Comparison of ENCODE assay signal across 11 mouse cellular contexts in the genomic region with DNA sequence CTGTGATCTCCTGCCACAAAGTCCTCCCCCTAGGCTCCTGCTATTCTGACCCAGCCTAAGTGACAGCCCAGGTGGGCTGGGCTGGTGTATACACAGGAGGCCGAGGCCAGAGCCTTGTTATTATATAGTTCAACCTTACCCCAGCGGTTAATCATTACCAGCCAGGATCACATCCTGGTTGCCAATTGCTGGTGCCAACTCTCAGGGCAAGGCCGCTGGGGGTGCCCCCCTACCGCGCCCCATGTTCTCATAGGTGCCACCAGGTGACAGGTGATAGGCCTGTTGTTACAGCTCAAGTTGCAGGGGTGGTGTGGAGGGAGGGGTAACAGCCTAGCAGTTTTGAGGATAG. TPM values are rescaled to one million over a fixed set of nuclear protein-coding genes. Genes with fewer than 3 reads are reported as not detected.
DNase-seq lines count a peak whose midpoint lies in the region; ATAC-seq and TF ChIP-seq lines count a peak whose summit lies in the region.
"Had no signal": no experiment of that assay in that cellular context is flagged by ENCODE, and none has a peak within 500 bp of the region (broad histone marks: within the 10 kb centered on the region; RNA-seq: fewer than 3 reads in every experiment).

No protein-coding gene starts in this region.

- DNase-seq in adrenal gland, postnatal 10 days: peak; percentile 14
- DNase-seq in adrenal gland, adult 18-20 months (ENCODE audit: low spot score in 2 of 2): no peak
- DNase-seq in urinary bladder, postnatal 14 days (ENCODE audit: low spot score): peak; percentile 58
- no peak for DNase-seq in urinary bladder, postnatal 25 days (ENCODE audit: low spot score)
- no peak for DNase-seq in spleen, postnatal 10 days (ENCODE audit: low spot score in 2 of 2)
- no peak for DNase-seq in thymus, adult 2 months
- DNase-seq in left cerebral cortex, postnatal 14 days (ENCODE audit: low spot score in 2 of 2): no peak
- DNase-seq: cerebellum, adult 8-10 months had no signal

- H3K9ac ChIP-seq in liver, embryonic 16.5 days (ENCODE audit: low read depth, low read length): no peak overlapping the region

- intact Hi-C loops in left cerebral cortex, postnatal 14 days (cut with DNase I): no loop called here

- no peaks in the 10 kb centered on the region for H3K9me3 ChIP-seq in liver, embryonic 16.5 days (replicated peaks; ENCODE audit: control insufficient read depth, low read length)

- WGBS in liver, embryonic 16.5 days (ENCODE audit: insufficient replicate concordance): 76% methylated on average over 5 of the region's 5 CpGs
- WGBS in thymus, adult 2 months: 97% methylated on average over 5 of the region's 5 CpGs

- peaks cover 9% of the 10 kb centered on the region for H3K36me3 ChIP-seq in liver, embryonic 16.5 days (ENCODE audit: control insufficient read depth, insufficient read depth)
- peaks cover 17% of the 10 kb centered on the region for H3K36me3 ChIP-seq in thymus, adult 2 months (ENCODE audit: control insufficient read depth, insufficient read depth, low read length)

- H3K4me1 ChIP-seq in liver, embryonic 16.5 days (ENCODE audit: control insufficient read depth, low read depth, low read length): peaks cover 33% of the 10 kb centered on the region
- H3K4me1 ChIP-seq in thymus, adult 2 months (replicated peaks; ENCODE audit: control insufficient read depth, insufficient read depth, low read length): no peaks in the 10 kb centered on the region

- no peak for TF ChIP-seq CTCF in thymus, adult 2 months (IDR thresholded peaks at IDR 0.05; ENCODE audit: borderline replicate concordance, control insufficient read depth, extremely low read depth, insufficient read depth, low read length, poor library complexity)

- no peak overlapping the region for H3K4me2 ChIP-seq in liver, embryonic 16.5 days (ENCODE audit: low read depth, low read length)

- TF ChIP-seq POLR2A in thymus, adult 2 months (IDR thresholded peaks at IDR 0.05; ENCODE audit: control insufficient read depth, extremely low read depth, insufficient read depth, low read length, poor library complexity): no peak

- no peak overlapping the region for H3K27ac ChIP-seq in liver, embryonic 16.5 days (ENCODE audit: low read length)
- no peak overlapping the region for H3K27ac ChIP-seq in thymus, adult 2 months (ENCODE audit: control insufficient read depth, insufficient read depth, low read length)

- peak; percentile 25; the same call in 1 of the 2 replicates for ATAC-seq in liver, embryonic 16.5 days (ENCODE audit: low read depth)
- ATAC-seq: inflammation-experienced regulatory T-cells, adult 6 months had no signal

- H3K27me3 ChIP-seq in liver, embryonic 16.5 days (ENCODE audit: control insufficient read depth, insufficient read depth, low read depth, low read length): no peaks in the 10 kb centered on the region
- no peaks in the 10 kb centered on the region for H3K27me3 ChIP-seq in thymus, adult 2 months (ENCODE audit: control insufficient read depth, insufficient read depth, low read length)

- no peak overlapping the region for H3K4me3 ChIP-seq in liver, embryonic 16.5 days (ENCODE audit: low read depth, low read length)
- H3K4me3 ChIP-seq in thymus, adult 2 months (ENCODE audit: control insufficient read depth, insufficient read depth, low read length): no peak overlapping the region
- H3K4me3 ChIP-seq: myocyte had no signal

RNA-seq across cellular contexts. Expression of a gene that starts 14.3 kb away (rescaled TPM):
- 1 to 10 TPM in 1 of 2 experiments, under 1 TPM in 1; 0.91 to 1.2 TPM for total RNA-seq in adrenal gland, postnatal 10 days (2021)
- total RNA-seq in adrenal gland, adult 18-20 months (2021): not detected
- polyA plus RNA-seq in liver, embryonic 16.5 days (2015; fragmentation: Nextera tagmentation; extraction: Ambion mirVana): 0.34 and 1.5 TPM in 2 replicates
- polyA plus RNA-seq in thymus, adult 2 months (2012; rRNA removed): 5.4 and 6.1 TPM in 2 replicates
- total RNA-seq in left cerebral cortex, postnatal 14 days (2021): under 1 TPM; 0.13 to 0.17 TPM
- polyA plus RNA-seq: inflammation-experienced regulatory T-cells, adult 6 months had no signal

RNA-seq across cellular contexts. Expression of a gene that starts 20.0 kb away (rescaled TPM):
- 10 to 100 TPM; 12.7 to 14.0 TPM for total RNA-seq in adrenal gland, postnatal 10 days (2021)
- 1 to 10 TPM; 5.8 to 8.0 TPM for total RNA-seq in adrenal gland, adult 18-20 months (2021)
- polyA plus RNA-seq in liver, embryonic 16.5 days (2015; fragmentation: Nextera tagmentation; extraction: Ambion mirVana): 14.4 and 15.6 TPM in 2 replicates
- 54.5 and 68.6 TPM in 2 replicates for polyA plus RNA-seq in thymus, adult 2 months (2012; rRNA removed)
- 1 to 10 TPM; 2.8 to 3.4 TPM for total RNA-seq in left cerebral cortex, postnatal 14 days (2021)

RNA-seq across cellular contexts. Expression of a gene that starts 29.3 kb away (rescaled TPM):
- 10 to 100 TPM; 13.8 to 19.4 TPM for total RNA-seq in adrenal gland, postnatal 10 days (2021)
- 10 to 100 TPM; 15.5 to 20.3 TPM for total RNA-seq in adrenal gland, adult 18-20 months (2021)
- 10.2 and 12.4 TPM in 2 replicates for polyA plus RNA-seq in liver, embryonic 16.5 days (2015; fragmentation: Nextera tagmentation; extraction: Ambion mirVana)
- polyA plus RNA-seq in thymus, adult 2 months (2012; rRNA removed): 31.6 and 34.3 TPM in 2 replicates
- 10 to 100 TPM; 12.7 to 15.3 TPM for total RNA-seq in left cerebral cortex, postnatal 14 days (2021)

RNA-seq across cellular contexts. Expression of a gene that starts 30.4 kb away (rescaled TPM):
- 10 to 100 TPM; 43.3 to 47.0 TPM for total RNA-seq in adrenal gland, postnatal 10 days (2021)
- 10 to 100 TPM; 55.1 to 59.8 TPM for total RNA-seq in adrenal gland, adult 18-20 months (2021)
- polyA plus RNA-seq in liver, embryonic 16.5 days (2015; fragmentation: Nextera tagmentation; extraction: Ambion mirVana): 5.1 and 6.1 TPM in 2 replicates
- 13.7 and 15.4 TPM in 2 replicates for polyA plus RNA-seq in thymus, adult 2 months (2012; rRNA removed)
- 10 to 100 TPM; 18.7 to 21.3 TPM for total RNA-seq in left cerebral cortex, postnatal 14 days (2021)

RNA-seq across cellular contexts. Expression of a gene that starts 55.9 kb away (rescaled TPM):
- 1 to 10 TPM; 1.5 to 2.6 TPM for total RNA-seq in adrenal gland, postnatal 10 days (2021)
- under 1 TPM in 1 of 2 experiments, not detected in 1; 0.74 TPM for total RNA-seq in adrenal gland, adult 18-20 months (2021)
- 29.5 and 30.1 TPM in 2 replicates for polyA plus RNA-seq in liver, embryonic 16.5 days (2015; fragmentation: Nextera tagmentation; extraction: Ambion mirVana)
- 8.4 and 9.5 TPM in 2 replicates for polyA plus RNA-seq in thymus, adult 2 months (2012; rRNA removed)
- under 1 TPM in 1 of 2 experiments, not detected in 1; 0.33 TPM for total RNA-seq in left cerebral cortex, postnatal 14 days (2021)

Comparison
In these comparisons a context has a peak if more than half of its experiments do, and no peak if none do; other contexts are left out.
1. DNase-seq: peak in adrenal gland, postnatal 10 days (single experiment) and urinary bladder, postnatal 14 days (single experiment); none in adrenal gland, adult 18-20 months (0 of 2), urinary bladder, postnatal 25 days (single experiment), spleen, postnatal 10 days (0 of 2), thymus, adult 2 months (single experiment) and left cerebral cortex, postnatal 14 days (0 of 2).